Mouse (Mus musculus) adrenal gland, postnatal 4 days (tissue): ENCODE data around the gene Asxl2. TPM values are rescaled to one million over a fixed set of nuclear protein-coding genes. Genes with fewer than 3 reads are reported as not detected.
"Not testable (repeated sequence)": the region's sequence is repeated elsewhere in the genome, so short reads cannot be mapped to it uniquely, and the experiment has no call there.

Experiments
- DNase-seq, 2 experiments: peaks; one replicate each; pipeline ENCODE4 v3.0.0; 2021 to 2022; ENCODE audit warnings: low spot score in 2 of 2, mixed read lengths in 2 of 2
- long read RNA-seq, 2 experiments: library from polyadenylated mRNA; stranded (forward); transcript quantifications; one replicate each; pipeline ENCODE4 v2.0.0; 2021
- total RNA-seq, 2 experiments: library from RNA; stranded (reverse); gene quantifications; 2 replicates each; pipeline ENCODE4 v1.2.3; 2021

Asxl2 gene
- total RNA-seq = 10 to 100 TPM; 42.7 to 43.1 TPM
- long read RNA-seq, experiment 1, partial matches to known transcripts = 0 of 2 reads
- long read RNA-seq, experiment 1, other reads (novel, unspliced or antisense) = 2 of 2 reads
- long read RNA-seq, experiment 2, partial matches to known transcripts = 0 of 3 reads
- long read RNA-seq, experiment 2, other reads (novel, unspliced or antisense) = 3 of 3 reads

GRCm38 (mm10) chr12:3426530-3427034 lies at the start of gene Asxl2:
TSS of gene Asxl2 (plus strand) at chr12:3426857.
- DNase-seq = peak; percentile 90 to 97

GRCm38 (mm10) chr12:3377190-3377589 lies 49.5 kb upstream of the Asxl2 start:
- no peak for DNase-seq

DNA sequence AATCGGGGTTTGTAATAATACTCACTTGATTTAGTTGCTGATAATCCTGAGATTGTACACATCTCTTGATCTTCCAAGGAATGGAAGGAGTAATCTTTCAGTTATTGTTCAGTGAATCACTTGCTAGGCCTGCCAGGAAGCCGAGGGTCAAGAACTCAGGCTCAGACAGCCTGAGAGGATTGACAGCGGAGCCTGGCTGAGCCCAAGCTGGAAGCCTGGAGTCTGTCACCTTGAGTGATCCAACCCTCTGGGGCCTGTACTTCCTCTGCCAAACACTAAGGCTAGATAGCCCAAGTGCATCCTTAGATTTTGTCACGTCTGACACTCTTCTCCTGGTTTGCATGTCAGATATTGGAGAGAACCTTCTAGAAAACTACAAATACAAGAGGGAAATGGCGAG lies 48.9 kb upstream of the Asxl2 start:
- no peak for DNase-seq

DNA sequence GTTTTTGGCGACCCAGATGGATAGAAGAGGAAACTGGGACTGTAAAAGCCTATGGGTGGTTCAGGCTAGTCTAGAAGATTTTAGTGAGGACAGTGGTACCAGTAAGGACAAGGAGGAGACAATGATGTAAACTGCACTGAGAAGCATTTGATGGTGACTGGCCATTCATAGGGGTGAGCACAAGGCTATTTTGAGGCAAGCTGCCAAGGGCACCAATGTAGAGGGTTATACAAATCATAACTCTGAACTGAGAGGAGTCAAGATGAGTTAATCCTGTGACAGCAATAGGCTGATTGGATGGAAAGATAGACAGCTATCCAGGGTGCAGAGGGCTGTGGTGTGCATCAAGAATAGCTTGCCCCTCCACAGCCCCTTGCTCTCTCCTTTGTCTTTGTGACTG lies 41.8 kb upstream of the Asxl2 start:
- DNase-seq = no peak

DNA sequence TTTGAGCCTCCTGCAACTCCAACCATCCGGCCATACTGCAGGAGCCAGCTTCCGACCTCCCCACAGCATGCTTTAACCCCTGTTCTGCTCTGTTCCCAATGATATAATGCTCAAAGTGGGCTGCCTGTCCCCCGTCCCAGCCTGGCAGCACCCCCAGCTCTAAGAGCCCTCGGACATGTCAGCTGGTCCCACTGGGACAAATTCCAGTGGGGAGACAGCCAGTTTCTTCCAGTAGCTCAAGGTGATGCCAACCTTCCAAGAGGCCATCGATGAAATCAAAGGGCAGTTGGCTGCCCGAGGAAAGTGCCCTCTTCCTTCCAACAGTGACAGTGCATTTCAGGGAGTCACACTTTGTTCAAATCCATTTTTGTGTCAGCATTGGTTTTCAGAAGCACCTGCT lies 41.4 kb upstream of the Asxl2 start:
- DNase-seq = no peak

DNA sequence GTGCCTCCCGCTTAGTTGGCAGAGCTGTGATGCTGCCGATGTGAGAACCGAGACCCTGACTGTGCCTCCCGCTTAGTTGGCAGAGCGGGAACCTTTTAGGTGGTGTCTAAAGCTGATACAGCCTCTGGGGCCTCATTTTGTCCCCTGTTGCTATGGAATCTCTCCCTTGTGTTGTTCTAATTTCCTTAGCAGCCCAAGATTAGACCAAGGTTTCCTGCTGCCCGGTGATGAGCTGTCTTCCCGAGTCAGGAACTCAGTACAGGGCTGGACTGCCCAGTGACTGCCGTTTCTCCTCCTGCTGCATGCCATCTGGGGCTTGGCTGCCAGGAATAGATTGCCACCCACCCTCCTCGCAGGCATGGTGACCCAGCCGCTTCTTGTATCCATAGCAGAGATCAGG lies 40.7 kb upstream of the Asxl2 start:
- DNase-seq = no peak

- DNase-seq = no peak
Measured at GRCm38 (mm10) chr12:3387891-3388290, 38.8 kb upstream of the Asxl2 start.

- peak in 1 of 2 experiments; percentile 44 for DNase-seq
Measured at GRCm38 (mm10) chr12:3389394-3389793, 37.3 kb upstream of the Asxl2 start.

- no peak for DNase-seq
Measured at GRCm38 (mm10) chr12:3390071-3390470, 36.6 kb upstream of the Asxl2 start.

DNA sequence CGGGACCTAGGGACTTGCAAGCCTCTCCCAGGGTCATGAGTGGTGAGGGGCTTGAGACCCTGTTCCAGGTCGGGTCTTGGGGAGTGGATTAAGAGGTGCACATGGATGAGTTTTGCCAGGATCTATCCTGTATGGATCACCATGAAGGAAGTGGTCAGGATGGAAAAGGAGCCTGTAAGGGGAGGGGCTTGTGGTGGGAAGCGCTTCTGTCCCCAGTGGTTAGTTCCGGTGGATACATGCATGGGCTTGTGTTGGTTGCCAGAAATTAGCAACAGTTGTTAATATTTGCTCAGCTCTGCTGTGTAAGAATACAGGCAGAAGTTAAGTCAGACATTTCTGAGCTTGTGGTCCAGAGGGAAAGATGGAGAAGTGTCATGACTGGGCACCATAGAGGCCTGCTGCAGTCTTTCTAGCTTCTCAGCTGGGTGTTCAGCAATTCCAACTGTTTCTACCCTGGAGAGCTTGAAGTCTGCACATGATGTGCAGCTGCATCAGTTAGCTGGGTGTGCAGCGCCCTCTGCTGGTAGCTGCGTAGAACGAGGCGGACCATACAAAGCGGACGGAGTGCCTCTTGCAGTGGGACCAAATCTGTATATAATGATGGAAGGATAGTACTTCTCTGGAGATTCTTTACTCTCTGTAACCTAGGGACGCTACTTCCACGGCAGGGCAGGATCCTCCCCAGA lies 35.9 kb upstream of the Asxl2 start:
- DNase-seq = peak; percentile 67 to 73

DNA sequence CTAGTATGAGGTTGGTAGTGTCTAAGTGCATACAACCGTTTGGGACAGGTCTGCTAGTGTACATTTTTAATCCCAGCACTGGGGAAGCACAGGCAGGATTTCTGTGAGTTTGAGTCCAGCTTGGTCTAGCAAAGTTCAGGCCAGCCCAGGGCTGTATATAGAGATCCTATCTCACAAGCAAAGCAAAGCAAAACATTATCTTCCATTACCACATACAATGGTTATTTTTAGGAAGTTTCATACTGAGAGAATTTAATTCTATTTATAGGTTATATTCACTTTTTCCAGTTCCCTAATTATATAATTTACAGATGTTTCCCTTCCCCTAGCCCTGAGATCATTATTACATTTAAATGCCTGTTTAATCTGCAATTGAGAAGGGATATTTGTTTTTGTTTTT lies 35.4 kb upstream of the Asxl2 start:
- no peak for DNase-seq

GRCm38 (mm10) chr12:3393140-3393539 lies 33.5 kb upstream of the Asxl2 start:
- DNase-seq = no peak

DNA sequence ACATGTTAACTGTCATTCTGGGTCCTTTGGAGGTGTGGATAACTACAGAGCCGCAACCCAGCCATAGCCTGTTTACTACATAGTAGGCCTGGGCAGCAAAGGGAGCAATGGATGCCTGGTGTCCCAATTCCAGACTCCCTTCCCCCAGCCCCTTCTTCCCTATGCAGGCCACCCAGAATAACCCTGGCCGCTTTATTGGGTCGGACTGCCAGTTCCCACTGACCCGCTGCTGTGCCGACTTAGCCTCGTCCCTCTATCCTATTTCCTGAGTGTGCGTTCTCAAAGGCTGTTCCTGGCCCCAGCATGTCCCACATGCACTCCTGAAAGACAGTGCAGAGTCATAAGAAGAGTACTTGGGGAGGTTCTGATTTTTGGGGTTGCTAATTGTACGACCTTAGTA lies 29.7 kb upstream of the Asxl2 start:
- no peak for DNase-seq

GRCm38 (mm10) chr12:3405662-3406061 lies 21.0 kb upstream of the Asxl2 start:
- not testable (repeated sequence) for DNase-seq

GRCm38 (mm10) chr12:3406585-3406984 lies 20.1 kb upstream of the Asxl2 start:
- no peak for DNase-seq

- no peak for DNase-seq
Measured at GRCm38 (mm10) chr12:3414956-3415355, 11.7 kb upstream of the Asxl2 start.

GRCm38 (mm10) chr12:3418761-3419160 lies 7.9 kb upstream of the Asxl2 start:
- DNase-seq = no peak

DNA sequence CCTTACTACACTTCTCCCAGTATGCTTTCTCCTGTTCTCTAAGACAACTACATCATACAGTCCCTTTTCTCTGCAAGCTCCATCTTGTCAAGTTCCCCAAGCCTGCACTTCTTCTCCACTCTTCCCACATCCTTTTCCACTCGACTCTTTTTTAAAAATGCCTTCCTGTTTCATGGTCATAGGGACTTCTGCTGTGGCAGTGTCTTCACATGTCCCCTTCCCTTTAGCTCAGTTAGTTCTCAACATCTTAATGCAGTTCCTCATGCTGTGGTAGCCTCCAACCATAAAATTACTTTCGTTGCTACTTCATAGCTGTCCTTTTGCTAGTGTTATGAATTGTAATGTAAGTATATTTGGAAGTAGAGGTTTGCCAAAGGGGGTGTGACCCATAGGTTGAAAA lies 6.1 kb upstream of the Asxl2 start:
- DNase-seq = no peak

GRCm38 (mm10) chr12:3422786-3423185 lies 3.9 kb upstream of the Asxl2 start:
- no peak for DNase-seq

DNA sequence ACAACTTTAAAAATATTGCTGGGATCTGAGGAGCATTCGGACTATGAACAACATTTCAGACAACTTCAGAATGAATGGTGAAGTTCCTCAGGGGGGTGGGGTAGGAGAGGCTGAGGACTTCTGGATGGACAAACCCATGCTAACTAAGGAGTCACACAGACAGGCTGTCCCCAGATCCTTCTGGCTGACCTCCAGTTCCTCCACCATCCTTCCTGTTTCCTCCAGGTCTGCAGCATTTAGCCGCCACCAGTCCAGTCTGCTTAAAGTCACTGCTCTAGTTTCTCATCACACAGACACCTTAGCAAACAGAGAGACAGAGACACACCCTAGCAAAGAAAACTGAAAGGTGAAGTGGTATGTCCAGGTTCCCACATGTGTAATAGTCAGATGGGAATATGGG lies 2.5 kb upstream of the Asxl2 start:
- DNase-seq = no peak

- no peak for DNase-seq
Measured at GRCm38 (mm10) chr12:3425375-3426341, 999 bp upstream of the Asxl2 start.
